In genomic region chr7:111226026-111226656, GRCm38 (mm10) we compare ENCODE assay signal across 14 mouse cellular contexts.
"Had no signal": no experiment of that assay in that cellular context is flagged by ENCODE, and none has a peak within 500 bp of the region (broad histone marks: within the 10 kb centered on the region; RNA-seq: fewer than 3 reads in every experiment).

No protein-coding gene starts in this region.

- H3K27me3 ChIP-seq: intestine, embryonic 15.5 days; limb, embryonic 12.5 days; liver, embryonic 15.5 days; lung, embryonic 15.5 days; megakaryocyte, embryonic 14.5 days; midbrain, embryonic 12.5 days; neural tube, embryonic 13.5 days; stomach, embryonic 15.5 days had no signal

- H3K4me3 ChIP-seq: intestine, embryonic 15.5 days; left cerebral cortex, adult 2 months; limb, embryonic 12.5 days; liver, embryonic 15.5 days; lung, embryonic 15.5 days; megakaryocyte, embryonic 14.5 days; midbrain, embryonic 12.5 days; neural tube, embryonic 13.5 days; stomach, embryonic 15.5 days had no signal

- ATAC-seq: intestine, embryonic 15.5 days; midbrain, embryonic 16.5 days had no signal

- H3K36me3 ChIP-seq: intestine, embryonic 15.5 days; limb, embryonic 12.5 days; liver, embryonic 15.5 days; lung, embryonic 15.5 days; midbrain, embryonic 12.5 days; neural tube, embryonic 13.5 days; stomach, embryonic 15.5 days had no signal

- H3K27ac ChIP-seq: intestine, embryonic 15.5 days; left cerebral cortex, adult 2 months; limb, embryonic 12.5 days; liver, embryonic 15.5 days; lung, embryonic 15.5 days; midbrain, embryonic 12.5 days; neural tube, embryonic 13.5 days; stomach, embryonic 15.5 days had no signal

- H3K9ac ChIP-seq: intestine, embryonic 15.5 days; limb, embryonic 12.5 days; liver, embryonic 15.5 days; lung, embryonic 15.5 days; midbrain, embryonic 12.5 days; neural tube, embryonic 13.5 days; stomach, embryonic 15.5 days had no signal

- H3K4me1 ChIP-seq: intestine, embryonic 15.5 days; limb, embryonic 12.5 days; lung, embryonic 15.5 days; midbrain, embryonic 12.5 days; neural tube, embryonic 13.5 days had no signal

- DNase-seq: kidney, adult 2 months; kidney, postnatal 25 days; right cerebral cortex, postnatal 14 days; thymus, postnatal 4 days had no signal
